Mouse (Mus musculus): ENCODE results near the gene Gli1. TPM values are rescaled to one million over a fixed set of nuclear protein-coding genes. Genes with fewer than 3 reads are reported as not detected.

Gene Gli1
- polyA plus RNA-seq, 1 experiment from 2014 or later = 2.0 TPM

- Histone ChIP-seq H3K4me2 (replicated peaks; ENCODE audit: low read depth) (peak overlapping the region; percentile 80), H3K9me3 (ENCODE audit: control insufficient read depth) (no peaks in the 10 kb centered on the region), H3K4me3 (ENCODE audit: low read depth, low read length) (peak overlapping the region; percentile 50), H3K4me1 (replicated peaks; ENCODE audit: control insufficient read depth, insufficient read depth, low read length) (peaks cover 6% of the 10 kb centered on the region; the same call in 1 of the 2 replicates), H3K27me3 (replicated peaks; ENCODE audit: control insufficient read depth, insufficient read depth, low read length) (peaks cover 22% of the 10 kb centered on the region; the same call in 1 of the 2 replicates), H3K9ac (ENCODE audit: low read depth, low read length) (peak overlapping the region; percentile 28; the same call in 1 of the 2 replicates), H3K36me3 (ENCODE audit: control insufficient read depth, insufficient read depth) (no peaks in the 10 kb centered on the region), H3K27ac (ENCODE audit: low read depth, low read length) (peak overlapping the region; percentile 78)
- TF ChIP-seq CTCF (IDR thresholded peaks at IDR 0.05; ENCODE audit: low read depth) = 0 out of 2 replicates have a peak, but pooled peaks have one; percentile 12
- WGBS = 3% methylated on average over 27 of the region's 27 CpGs
- ATAC-seq = no peak
These were observed 1.0 kb downstream of the Gli1 start for GRCm38 (mm10) chr10:127340577-127341359.

GRCm38 (mm10) chr10:127339683-127340576 lies 1.8 kb downstream of the Gli1 start:
- 2% methylated on average over 39 of the region's 42 CpGs for WGBS
- H3K9me3 ChIP-seq (ENCODE audit: control insufficient read depth) = no peaks in the 10 kb centered on the region
- peaks cover 22% of the 10 kb centered on the region; the same call in 1 of the 2 replicates for H3K27me3 ChIP-seq (replicated peaks; ENCODE audit: control insufficient read depth, insufficient read depth, low read length)
- H3K9ac ChIP-seq (ENCODE audit: low read depth, low read length) = peak overlapping the region; percentile 28
- H3K4me3 ChIP-seq (ENCODE audit: low read depth, low read length) = peak overlapping the region; percentile 50
- H3K36me3 ChIP-seq (ENCODE audit: control insufficient read depth, insufficient read depth) = no peaks in the 10 kb centered on the region
- H3K4me1 ChIP-seq (replicated peaks; ENCODE audit: control insufficient read depth, insufficient read depth, low read length) = peaks cover 6% of the 10 kb centered on the region; the same call in 1 of the 2 replicates
- peak; percentile 5; the same call in 1 of the 2 replicates for ATAC-seq
- peak overlapping the region; percentile 78 for H3K27ac ChIP-seq (ENCODE audit: low read depth, low read length)
- TF ChIP-seq CTCF (IDR thresholded peaks at IDR 0.05; ENCODE audit: low read depth) = no peak
- H3K4me2 ChIP-seq (replicated peaks; ENCODE audit: low read depth) = peak overlapping the region; percentile 80

- H3K27ac ChIP-seq (ENCODE audit: low read depth, low read length) = peak overlapping the region; percentile 78
- TF ChIP-seq CTCF (IDR thresholded peaks at IDR 0.05; ENCODE audit: low read depth) = peak; percentile 95
- peak overlapping the region; percentile 28 for H3K9ac ChIP-seq (ENCODE audit: low read depth, low read length)
- peak overlapping the region; percentile 80 for H3K4me2 ChIP-seq (replicated peaks; ENCODE audit: low read depth)
- peaks cover 22% of the 10 kb centered on the region; the same call in 1 of the 2 replicates for H3K27me3 ChIP-seq (replicated peaks; ENCODE audit: control insufficient read depth, insufficient read depth, low read length)
- H3K4me1 ChIP-seq (replicated peaks; ENCODE audit: control insufficient read depth, insufficient read depth, low read length) = peaks cover 6% of the 10 kb centered on the region; the same call in 1 of the 2 replicates
- no peaks in the 10 kb centered on the region for H3K9me3 ChIP-seq (ENCODE audit: control insufficient read depth)
- ATAC-seq = peak; percentile 70
- peak overlapping the region; percentile 50 for H3K4me3 ChIP-seq (ENCODE audit: low read depth, low read length)
- no peaks in the 10 kb centered on the region for H3K36me3 ChIP-seq (ENCODE audit: control insufficient read depth, insufficient read depth)
- under 1% methylated on average over 29 of the region's 31 CpGs for whole genome bisulfite sequencing
These were observed 2.7 kb downstream of the Gli1 start for GRCm38 (mm10) chr10:127338930-127339682.

GRCm38 (mm10) chr10:127337536-127338099 lies 4.2 kb downstream of the Gli1 start:
- H3K9me3 ChIP-seq (ENCODE audit: control insufficient read depth) = no peaks in the 10 kb centered on the region
- no peaks in the 10 kb centered on the region for H3K36me3 ChIP-seq (ENCODE audit: control insufficient read depth, insufficient read depth)
- H3K27ac ChIP-seq (ENCODE audit: low read depth, low read length) = no peak overlapping the region
- H3K9ac ChIP-seq (ENCODE audit: low read depth, low read length) = no peak overlapping the region
- no peak overlapping the region for H3K4me2 ChIP-seq (replicated peaks; ENCODE audit: low read depth)
- no peak overlapping the region for H3K4me3 ChIP-seq (ENCODE audit: low read depth, low read length)
- H3K4me1 ChIP-seq (replicated peaks; ENCODE audit: control insufficient read depth, insufficient read depth, low read length) = peaks cover 6% of the 10 kb centered on the region; the same call in 1 of the 2 replicates
- ATAC-seq = no peak
- WGBS = 77% methylated on average over 6 of the region's 6 CpGs
- no peak for TF ChIP-seq CTCF (IDR thresholded peaks at IDR 0.05; ENCODE audit: low read depth)
- H3K27me3 ChIP-seq (replicated peaks; ENCODE audit: control insufficient read depth, insufficient read depth, low read length) = peaks cover 22% of the 10 kb centered on the region; the same call in 1 of the 2 replicates

- TF ChIP-seq CTCF (IDR thresholded peaks at IDR 0.05; ENCODE audit: low read depth) = no peak
- H3K9me3 ChIP-seq (ENCODE audit: control insufficient read depth) = no peaks in the 10 kb centered on the region
- peaks cover 6% of the 10 kb centered on the region; the same call in 1 of the 2 replicates for H3K4me1 ChIP-seq (replicated peaks; ENCODE audit: control insufficient read depth, insufficient read depth, low read length)
- peaks cover 5% of the 10 kb centered on the region; the same call in 1 of the 2 replicates for H3K36me3 ChIP-seq (ENCODE audit: control insufficient read depth, insufficient read depth)
- 45% methylated on average over 5 of the region's 5 CpGs for WGBS
- no peak for ATAC-seq
- H3K4me2 ChIP-seq (replicated peaks; ENCODE audit: low read depth) = no peak overlapping the region
- no peak overlapping the region for H3K4me3 ChIP-seq (ENCODE audit: low read depth, low read length)
- H3K27ac ChIP-seq (ENCODE audit: low read depth, low read length) = no peak overlapping the region
- no peak overlapping the region for H3K9ac ChIP-seq (ENCODE audit: low read depth, low read length)
- H3K27me3 ChIP-seq (replicated peaks; ENCODE audit: control insufficient read depth, insufficient read depth, low read length) = peaks cover 22% of the 10 kb centered on the region
These were observed 4.8 kb downstream of the Gli1 start for GRCm38 (mm10) chr10:127336952-127337351.

All from intestine, postnatal 0 days (tissue).